Mouse (Mus musculus) megakaryocyte-erythroid progenitor cell, adult 5-6 weeks (primary cell): ENCODE data around the gene Ppm1b. TPM values are rescaled to one million over a fixed set of nuclear protein-coding genes. Genes with fewer than 3 reads are reported as not detected.

Experiments
- ATAC-seq: replicated peaks from 2 replicates; pipeline ENCODE4 v1.8.0; 2016; ENCODE audit warnings: mild to moderate bottlenecking, inconsistent platforms; ENCODE audit not compliant: severe bottlenecking, poor library complexity, low FRiP score, low TSS enrichment
- total RNA-seq, 2 experiments: library from RNA; stranded (forward) in 1 of 2; stranded (reverse) in 1 of 2; fragments of 200-1000, 215-1000 nt in 1 of 2; fragments of >200 nt in 1 of 2; fragmentation: Nextera tagmentation in 1 of 2; gene quantifications; 2 replicates each; pipeline ENCODE4 v1.2.3; 2014 to 2017

The Ppm1b gene
- total RNA-seq, 2 experiments from 2014 or later = 62.9 to 68.7 TPM

DNA sequence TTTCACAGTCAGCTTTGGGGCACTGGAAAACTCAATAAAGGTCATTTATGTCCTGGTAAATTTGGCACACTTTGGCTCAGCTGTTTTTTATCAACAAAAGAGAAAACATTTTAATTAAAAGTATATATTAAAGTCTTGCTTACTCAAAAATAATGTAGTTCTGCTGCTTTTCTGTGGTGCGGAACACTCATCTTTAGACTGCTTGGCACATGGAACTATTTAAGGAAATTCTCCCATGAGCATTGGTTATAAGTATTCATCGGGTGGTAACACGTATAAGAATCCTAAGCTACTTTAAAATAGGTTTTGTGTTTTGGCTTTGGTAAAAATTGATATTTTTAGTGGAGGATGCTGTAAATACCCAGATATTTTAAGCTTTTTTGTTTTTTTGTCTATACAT lies 58.1 kb downstream of the Ppm1b start:
- ATAC-seq = no peak

DNA sequence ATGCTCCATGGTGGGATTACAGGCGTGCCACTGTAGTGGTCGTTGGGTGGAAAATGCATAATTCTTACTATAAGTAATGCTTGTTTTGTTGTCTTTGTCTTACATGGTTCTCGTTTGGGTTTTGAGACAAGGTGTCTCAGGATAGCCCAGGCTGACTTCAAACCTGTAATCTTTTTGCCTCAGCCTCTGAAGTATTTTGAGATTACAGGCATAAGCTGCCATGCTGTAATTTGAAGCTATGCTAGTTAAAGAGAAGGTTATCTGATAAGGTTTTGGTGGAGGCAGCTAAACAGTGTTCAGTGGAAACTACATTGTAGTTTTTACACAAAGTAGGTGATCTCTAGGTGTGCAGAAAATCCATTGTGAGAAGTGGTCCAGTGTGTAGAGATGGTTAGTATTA lies 61.8 kb downstream of the Ppm1b start:
- ATAC-seq = peak; percentile 80

DNA sequence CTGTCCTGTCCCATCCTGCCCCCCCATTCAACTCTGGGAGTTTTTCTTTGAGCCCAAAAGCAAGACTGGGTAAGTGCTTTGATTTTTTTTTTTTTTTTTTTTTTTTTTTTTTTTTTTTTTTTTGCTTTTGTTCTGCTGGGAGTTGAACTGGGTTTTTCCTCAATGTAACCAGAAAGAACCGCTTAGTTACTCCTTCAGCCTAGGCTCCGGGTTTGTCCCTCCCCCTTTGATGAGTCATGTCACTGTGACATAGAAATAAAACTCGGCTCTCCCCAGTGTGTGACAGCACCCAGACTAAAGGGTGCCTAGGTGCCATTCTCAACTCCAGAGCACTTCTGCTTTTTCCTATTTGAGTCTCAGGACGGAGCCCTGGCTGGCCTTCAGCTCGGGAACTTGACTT lies 62.3 kb downstream of the Ppm1b start:
- ATAC-seq = no peak

DNA sequence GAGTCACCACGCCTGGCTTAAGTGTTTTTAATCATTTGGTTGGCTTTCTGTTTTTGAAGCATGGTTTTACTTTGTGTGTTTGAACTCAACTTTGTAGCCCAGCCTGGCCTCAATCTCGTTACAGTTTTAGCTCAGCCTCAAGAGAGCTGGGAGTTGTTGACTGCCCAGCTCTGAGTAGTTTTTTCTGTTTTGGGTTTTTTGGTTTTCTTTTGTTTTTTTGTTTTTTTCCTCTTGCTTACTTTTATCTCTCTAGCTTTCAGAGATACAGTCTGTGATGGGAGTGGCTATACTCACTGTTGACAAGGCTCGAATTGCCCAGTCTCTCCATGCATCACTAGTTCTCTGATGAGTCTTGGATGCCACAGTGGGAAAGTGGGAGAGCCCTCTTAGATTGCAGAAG lies 63.8 kb downstream of the Ppm1b start:
- ATAC-seq = no peak

DNA sequence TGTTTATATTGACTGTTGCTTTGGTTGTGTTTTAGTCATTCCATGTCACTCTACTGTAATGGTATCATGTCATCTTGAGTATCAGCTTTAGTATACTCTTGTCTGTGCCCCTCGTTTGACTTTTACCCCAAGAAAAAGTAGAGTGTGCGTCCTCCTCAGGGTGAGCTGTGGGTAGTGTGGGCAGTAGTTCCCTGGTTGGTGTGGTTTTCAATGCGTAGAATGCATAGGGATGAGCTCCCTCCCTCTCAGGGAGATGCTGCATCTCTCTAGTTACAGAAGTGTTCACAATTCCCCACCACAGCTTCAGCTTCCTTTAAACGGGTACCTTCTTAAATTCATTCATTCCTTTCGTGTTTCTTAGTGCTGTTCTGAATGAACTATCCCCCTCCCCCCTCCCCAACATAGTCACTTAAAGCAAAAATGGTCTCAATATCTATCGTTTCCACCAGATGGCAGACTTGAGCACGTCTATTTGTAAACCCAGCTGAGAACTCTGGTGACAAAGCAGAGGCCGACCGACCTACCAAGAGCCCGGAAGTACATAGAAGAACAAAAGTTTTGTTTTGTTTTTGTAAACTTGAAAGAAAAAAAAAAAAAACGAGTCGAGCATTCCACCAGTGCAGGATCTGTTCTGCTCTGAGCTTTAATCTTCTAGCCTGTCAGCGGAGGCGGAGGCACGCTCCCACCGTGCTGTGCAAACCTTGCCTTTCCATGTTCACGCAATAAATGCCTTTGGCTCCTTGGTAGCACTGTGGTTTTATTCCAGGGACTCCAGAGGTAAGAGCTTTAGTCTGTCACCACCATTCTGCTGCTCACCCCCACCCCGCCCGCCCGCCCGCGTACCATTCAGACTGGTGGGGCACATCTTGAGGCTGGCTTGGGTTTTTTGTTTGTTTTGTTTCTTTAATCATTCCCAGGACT lies 67.0 kb downstream of the Ppm1b start:
- peak; percentile 60 for ATAC-seq

DNA sequence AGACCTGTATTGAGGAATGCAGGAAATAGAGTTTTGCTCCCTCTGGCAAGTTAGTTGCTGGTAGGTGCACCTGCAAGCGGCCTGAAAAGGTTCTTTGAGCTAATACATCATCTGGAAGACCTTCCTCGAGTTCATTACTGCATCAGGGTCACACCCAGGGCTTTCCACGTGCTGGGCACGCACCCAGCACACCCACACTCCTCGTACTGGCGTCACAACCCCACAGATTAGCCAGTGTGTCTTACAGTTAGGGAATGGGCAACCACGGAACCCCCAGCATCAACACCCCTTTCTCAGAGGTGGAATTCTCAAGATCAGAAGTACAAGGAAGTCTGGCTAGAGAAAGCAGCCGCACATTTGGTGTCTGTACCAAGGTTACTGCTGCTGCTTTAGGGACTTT lies 67.7 kb downstream of the Ppm1b start:
- no peak for ATAC-seq

DNA sequence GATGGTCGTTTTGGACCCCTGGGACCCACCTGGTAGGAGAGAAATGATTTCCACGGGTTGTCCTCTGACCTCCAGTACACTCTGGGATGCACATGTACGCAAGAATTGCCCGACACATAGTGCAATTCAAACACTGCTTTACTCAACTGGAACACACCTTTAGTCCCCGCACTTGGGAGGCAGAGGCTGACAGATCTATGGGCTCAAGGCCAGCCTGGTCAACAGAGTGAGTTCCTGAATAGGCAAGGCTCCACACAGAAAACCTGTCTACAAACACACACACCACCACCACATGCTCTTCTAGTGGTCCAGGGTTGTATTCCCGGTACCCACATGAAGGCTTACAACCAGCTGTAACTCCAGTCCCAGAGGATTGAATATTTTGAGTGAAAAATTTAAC lies 68.6 kb downstream of the Ppm1b start:
- ATAC-seq = no peak

DNA sequence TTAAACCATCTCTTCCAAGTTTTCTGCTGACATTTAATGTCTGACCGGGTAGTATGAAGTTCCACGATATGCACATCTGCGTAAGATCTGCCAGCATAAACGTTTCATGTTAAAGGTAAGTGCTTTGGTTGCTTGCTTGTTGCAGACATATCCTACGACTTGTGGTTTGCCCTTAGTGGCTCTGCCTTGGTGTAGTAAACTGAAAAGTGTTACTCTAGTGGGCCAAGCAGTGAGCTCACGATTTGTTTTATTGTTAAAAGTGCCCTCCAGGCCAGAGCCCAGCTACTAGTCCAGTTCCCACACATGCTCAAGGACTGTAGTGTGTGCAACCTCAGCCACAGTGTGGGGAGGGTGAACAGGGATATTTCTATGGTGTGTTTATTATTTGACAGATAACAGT lies 69.9 kb downstream of the Ppm1b start:
- ATAC-seq = no peak

DNA sequence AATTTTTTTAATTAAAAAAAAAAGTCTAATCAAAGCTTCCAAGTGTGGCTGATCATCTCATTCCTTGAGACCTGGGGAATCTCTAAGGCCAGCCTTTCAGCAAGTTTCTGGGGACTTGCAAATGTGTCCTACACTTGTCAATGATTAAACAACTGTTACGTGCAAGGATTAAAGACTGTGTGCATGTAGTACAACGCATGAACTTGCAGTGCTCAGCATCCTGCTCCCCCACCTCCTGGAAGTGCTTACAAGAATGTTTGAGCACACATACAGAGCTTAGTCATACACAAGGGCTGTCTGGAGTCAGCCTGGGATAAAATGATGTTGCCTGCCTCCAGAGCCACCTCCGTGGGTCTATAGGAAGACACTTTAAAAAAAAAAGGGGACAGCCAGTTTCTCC lies 70.7 kb downstream of the Ppm1b start:
- no peak for ATAC-seq

DNA sequence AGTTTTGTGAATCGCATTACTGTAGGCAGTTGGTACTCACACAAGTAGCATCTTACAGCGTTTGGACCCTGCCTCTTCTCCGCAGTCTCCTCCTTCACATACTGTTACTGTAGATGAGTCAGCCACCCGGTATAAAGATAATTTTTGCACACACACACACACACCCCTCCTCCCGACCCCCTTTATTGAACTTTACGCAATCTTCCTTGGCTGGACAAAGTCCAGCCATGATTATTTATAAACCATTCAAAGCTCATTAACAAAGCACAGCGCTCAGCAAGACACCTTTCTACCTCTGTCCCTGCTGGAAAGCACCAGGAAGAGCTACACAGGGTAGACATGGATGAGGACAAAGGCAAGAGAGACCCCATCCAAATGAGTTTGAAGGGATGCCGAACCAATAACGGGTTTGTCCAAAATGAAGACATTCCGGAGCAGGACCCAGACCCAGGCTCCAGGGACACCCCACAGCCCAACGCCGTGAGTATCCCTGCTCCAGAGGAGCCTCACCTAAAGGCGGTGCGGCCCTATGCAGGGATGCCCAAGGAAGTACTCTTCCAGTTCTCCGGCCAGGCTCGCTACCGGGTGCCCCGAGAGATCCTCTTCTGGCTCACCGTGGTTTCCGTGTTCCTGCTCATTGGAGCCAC lies 71.7 kb downstream of the Ppm1b start, which contains the start of gene Slc3a1:
TSS of gene Slc3a1 (plus strand) at position 284 of the 647 bp plus-strand sequence.
- no peak for ATAC-seq

DNA sequence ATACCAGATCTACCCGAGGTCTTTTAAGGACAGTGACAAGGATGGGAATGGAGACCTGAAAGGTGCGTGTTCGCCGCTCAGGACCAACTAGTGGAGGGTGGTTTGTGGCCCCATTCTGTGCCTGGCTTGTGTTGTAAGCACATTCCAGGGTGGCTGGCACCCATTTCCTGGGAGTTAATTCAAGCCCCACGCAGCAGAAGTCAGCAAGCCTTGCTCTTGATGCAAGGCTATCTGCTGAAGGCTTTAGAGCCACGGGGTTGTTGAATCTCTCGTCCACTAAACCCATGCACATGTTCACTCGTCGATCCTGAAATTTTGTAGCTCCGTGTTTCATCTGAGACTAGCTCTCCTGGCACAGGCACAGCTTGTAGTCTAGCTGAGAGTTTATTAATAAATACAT lies 72.3 kb downstream of the Ppm1b start:
- ATAC-seq = no peak

DNA sequence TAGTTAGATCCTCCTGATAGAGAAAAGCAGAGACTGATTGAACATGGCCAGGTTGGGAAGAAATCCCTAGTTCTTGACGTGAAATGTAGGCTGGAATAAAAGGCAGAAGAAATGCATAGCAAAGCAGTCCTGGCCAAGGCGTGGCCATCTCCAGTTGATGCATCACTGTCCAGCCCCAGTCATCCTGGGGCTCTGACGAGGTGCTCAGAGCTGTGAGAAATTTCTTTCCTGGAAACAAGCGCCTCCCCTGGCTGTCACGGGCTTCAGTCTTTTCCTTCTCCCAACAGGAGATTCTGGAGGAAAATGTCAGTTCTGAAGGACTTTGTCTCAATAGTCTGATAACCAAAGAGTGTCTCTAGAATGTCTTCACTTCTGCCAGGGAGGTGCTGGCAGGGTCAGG lies 74.1 kb downstream of the Ppm1b start:
- no peak for ATAC-seq

DNA sequence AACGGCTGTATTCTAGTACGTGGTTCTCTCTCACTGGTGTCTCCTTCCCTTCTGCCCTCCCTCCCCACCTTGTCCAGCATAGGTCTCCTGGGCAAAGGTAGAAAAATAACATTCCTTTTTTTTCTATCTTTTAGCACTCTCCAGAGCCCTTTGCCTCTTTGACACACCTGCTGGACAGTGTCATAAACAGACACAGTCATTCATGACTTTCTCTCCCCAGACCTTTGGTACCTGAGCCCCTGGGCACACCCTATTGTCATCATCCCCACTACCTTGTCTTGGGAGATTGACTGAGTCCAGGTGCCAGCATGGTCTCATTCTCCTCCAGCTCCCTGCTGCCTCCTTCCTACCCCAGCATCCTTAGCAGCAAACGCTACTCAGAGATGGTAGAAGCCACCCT lies 76.5 kb downstream of the Ppm1b start:
- no peak; the same call in 1 of the 2 replicates for ATAC-seq

DNA sequence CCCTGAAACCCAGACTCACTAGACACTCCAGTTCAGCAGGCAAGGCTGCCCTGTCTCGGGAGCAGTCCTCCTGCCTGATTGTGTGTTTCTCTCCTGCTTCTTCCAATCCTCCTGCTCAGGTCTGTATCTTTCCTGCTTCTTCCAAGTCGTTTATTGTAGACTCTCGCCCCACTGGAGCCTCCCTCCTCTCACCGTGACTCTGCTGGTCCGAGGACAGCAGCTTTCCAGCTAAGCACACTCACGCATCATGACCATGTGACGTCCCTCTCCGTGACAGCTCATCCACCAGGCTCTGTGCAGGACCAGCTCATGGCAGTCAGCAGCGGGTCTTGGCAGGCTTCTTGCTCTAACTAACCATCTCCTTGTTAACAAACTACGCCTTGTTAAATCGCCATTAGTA lies 77.5 kb downstream of the Ppm1b start:
- ATAC-seq = no peak

DNA sequence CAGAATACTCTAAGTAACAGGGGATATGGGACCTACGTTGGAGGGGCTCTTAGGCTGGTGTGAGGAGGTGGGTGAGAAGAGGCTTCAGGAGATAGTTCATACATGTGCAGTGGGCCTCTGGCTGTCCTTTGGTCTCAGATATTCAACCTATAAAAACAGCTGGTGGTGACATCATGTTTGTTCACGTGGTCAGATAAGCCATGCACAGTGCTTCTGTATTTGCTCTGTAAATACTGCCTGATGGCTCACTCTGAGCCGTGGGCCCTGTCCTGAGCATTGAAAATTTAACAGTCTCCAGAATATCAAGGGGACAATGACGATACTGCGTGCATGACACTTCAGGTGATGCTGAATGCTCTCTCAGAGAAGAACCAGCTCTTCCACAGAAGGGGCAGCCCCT lies 81.3 kb downstream of the Ppm1b start:
- ATAC-seq = no peak

DNA sequence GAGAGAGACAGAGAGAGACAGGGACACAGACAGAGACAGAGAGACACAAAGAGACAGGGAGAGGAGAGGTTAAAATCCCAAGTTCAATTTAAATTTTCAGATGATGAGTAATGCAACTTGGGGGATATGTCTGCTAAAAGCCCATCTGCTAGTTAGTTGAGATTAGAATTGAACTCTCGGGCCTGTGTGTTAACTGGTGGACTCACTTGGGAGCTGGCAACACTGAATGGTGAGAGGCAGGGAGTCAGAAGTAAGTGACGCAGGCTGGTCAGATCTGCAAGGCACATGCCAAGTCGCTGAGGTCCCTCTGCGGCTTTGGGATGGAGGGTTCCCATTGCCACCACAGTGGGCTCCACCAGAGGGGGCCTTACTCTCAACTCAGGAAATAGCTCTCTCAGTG lies 81.8 kb downstream of the Ppm1b start:
- ATAC-seq = no peak

DNA sequence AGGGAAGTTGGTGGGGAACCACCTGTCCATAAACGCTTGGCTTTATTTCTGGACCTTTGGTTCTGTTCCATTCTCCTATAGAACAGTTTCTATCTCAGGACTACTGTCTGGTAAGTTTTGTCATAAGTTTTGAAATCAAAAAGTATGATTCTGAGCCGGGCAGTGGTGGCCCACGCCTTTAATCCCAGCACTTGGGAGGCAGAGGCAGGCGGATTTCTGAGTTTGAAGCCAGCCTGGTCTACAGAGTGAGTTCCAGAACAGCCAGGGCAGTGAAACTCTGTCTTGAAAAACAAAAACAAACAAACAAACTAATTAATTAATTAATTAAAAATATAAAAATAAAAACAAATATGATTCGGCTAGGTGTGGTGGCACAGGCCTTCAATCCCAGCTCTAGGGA lies 82.2 kb downstream of the Ppm1b start:
- no peak for ATAC-seq

DNA sequence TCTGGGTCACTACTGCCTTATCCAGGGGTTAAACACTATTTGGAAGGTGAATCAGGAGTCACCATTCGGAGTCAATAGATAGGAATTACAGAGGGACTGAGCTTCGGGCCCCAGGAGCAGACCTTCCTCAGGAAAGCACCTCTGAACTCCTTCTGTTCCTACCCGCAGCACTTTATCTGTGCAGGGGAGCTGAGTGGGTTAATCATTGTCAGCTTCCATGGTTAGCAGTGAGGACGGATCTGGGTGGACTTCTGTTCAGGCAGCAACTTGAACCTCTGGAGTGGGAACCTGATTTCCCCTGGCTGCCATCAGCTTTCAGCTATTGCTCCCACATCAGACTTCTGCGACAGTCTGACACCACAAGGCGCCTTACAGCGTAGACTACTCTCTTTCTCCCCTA lies 84.4 kb downstream of the Ppm1b start:
- no peak for ATAC-seq

DNA sequence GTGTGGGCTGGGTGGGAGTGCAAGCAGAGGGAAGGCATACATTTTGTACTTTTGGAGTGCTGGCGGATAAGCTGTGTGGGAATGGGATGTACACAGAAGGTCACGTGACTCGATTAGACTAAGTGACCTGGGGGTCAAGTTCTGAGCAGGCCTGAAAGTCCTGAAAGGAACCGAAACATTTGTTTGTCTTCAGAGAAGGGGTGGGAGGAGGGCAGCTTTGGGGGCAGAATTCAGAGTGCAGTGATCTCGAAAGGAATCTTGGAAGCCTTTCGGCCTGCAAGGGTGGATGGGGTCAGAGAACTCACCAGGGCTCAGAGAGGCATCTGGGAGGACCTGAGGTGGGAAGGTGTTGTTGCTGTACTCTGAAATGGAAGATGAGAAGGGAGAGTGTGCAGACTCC lies 85.9 kb downstream of the Ppm1b start:
- no peak for ATAC-seq

DNA sequence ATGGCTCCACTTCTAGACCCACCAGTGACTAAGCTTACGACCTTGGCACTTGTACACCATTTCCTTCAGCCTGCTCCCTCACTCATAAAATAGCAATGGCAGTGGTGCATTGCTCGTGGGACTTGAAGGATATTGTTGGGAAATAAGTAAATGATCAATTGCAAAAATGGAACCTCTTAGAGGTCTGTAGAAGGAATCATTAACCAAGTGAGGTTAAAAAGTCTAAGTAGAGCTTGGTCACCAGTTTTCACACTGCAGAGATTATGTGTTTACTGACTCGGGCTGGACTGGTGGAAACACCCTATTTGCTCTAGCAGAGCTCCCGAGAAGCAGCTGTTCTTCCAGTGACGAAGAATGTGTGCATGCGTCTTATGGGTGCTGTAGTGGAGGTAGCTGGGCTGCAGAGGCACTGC lies 86.9 kb downstream of the Ppm1b start:
- ATAC-seq = no peak

DNA sequence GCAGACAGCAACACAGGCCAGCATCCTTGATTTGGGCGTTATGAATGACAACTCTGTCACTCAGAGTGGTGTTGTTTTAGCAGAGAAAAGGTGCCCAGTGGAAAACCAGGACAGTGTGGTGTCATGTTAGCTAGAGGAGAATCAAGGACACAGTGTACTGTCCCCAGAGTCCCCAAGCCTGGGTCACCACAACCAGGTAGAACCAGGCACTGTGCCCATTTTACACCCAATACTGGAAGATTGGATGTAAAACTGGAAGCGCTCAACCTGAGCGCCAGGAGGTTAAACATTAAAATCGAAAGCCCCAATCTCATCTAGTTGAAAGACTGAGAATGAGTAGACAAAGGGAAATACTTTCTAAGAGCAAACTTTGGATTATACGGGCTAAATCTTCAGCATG lies 87.9 kb downstream of the Ppm1b start:
- ATAC-seq = no peak
